Mouse (Mus musculus): ENCODE measurements around the gene Pex10. TPM values are rescaled to one million over a fixed set of nuclear protein-coding genes. Genes with fewer than 3 reads are reported as not detected.
"Not testable (repeated sequence)": the region's sequence is repeated elsewhere in the genome, so short reads cannot be mapped to it uniquely, and the experiment has no call there.

Pex10 gene
- polyA plus RNA-seq, 1 experiment from 2014 or later, result 17.3 TPM

GRCm38 (mm10) chr4:155070921-155071320, 4.1 kb downstream of the Pex10 start:
- 83% methylated on average over 5 of the region's 5 CpGs for WGBS
- no peak for ATAC-seq (replicated peaks; ENCODE audit: extremely low read depth, insufficient read depth, low FRiP score)

GRCm38 (mm10) chr4:155074418-155074817, 7.6 kb downstream of the Pex10 start:
- H3K4me1 ChIP-seq (ENCODE audit: control insufficient read depth, insufficient read depth, low read length), result no peaks in the 10 kb centered on the region
- 77% methylated on average over 9 of the region's 9 CpGs for WGBS
- no peaks in the 10 kb centered on the region for H3K9me3 ChIP-seq (replicated peaks; ENCODE audit: control insufficient read depth, low read length)
- H3K36me3 ChIP-seq (ENCODE audit: control insufficient read depth, insufficient read depth), result peaks cover 73% of the 10 kb centered on the region
- H3K27ac ChIP-seq (ENCODE audit: low read length), result no peak overlapping the region
- no peak overlapping the region for H3K9ac ChIP-seq (ENCODE audit: low read length)
- no peaks in the 10 kb centered on the region for H3K27me3 ChIP-seq (ENCODE audit: control insufficient read depth, insufficient read depth, low read length)
- no peak for ATAC-seq (replicated peaks; ENCODE audit: extremely low read depth, insufficient read depth, low FRiP score)
- H3K4me2 ChIP-seq (ENCODE audit: low read depth, low read length), result no peak overlapping the region
- H3K4me3 ChIP-seq (ENCODE audit: low read length), result no peak overlapping the region

More at GRCm38 (mm10) chr4:155070921-155071320, 4.1 kb downstream of the Pex10 start:
- H3K4me3 ChIP-seq (ENCODE audit: low read length), result no peak overlapping the region
- H3K27ac ChIP-seq (ENCODE audit: low read length), result no peak overlapping the region
- H3K4me2 ChIP-seq (ENCODE audit: low read depth, low read length), result no peak overlapping the region
- H3K9me3 ChIP-seq (replicated peaks; ENCODE audit: control insufficient read depth, low read length), result no peaks in the 10 kb centered on the region
- H3K9ac ChIP-seq (ENCODE audit: low read length), result no peak overlapping the region
- H3K4me1 ChIP-seq (ENCODE audit: control insufficient read depth, insufficient read depth, low read length), result peaks cover 10% of the 10 kb centered on the region
- H3K27me3 ChIP-seq (ENCODE audit: control insufficient read depth, insufficient read depth, low read length), result no peaks in the 10 kb centered on the region
- H3K36me3 ChIP-seq (ENCODE audit: control insufficient read depth, insufficient read depth), result peaks cover 65% of the 10 kb centered on the region

- Histone ChIP-seq H3K27me3 (ENCODE audit: control insufficient read depth, insufficient read depth, low read length) (no peaks in the 10 kb centered on the region), H3K9me3 (replicated peaks; ENCODE audit: control insufficient read depth, low read length) (no peaks in the 10 kb centered on the region), H3K4me3 (ENCODE audit: low read length) (no peak overlapping the region), H3K27ac (ENCODE audit: low read length) (no peak overlapping the region), H3K4me1 (ENCODE audit: control insufficient read depth, insufficient read depth, low read length) (no peaks in the 10 kb centered on the region), H3K9ac (ENCODE audit: low read length) (no peak overlapping the region), H3K4me2 (ENCODE audit: low read depth, low read length) (no peak overlapping the region), H3K36me3 (ENCODE audit: control insufficient read depth, insufficient read depth) (peaks cover 73% of the 10 kb centered on the region)
- ATAC-seq (replicated peaks; ENCODE audit: extremely low read depth, insufficient read depth, low FRiP score), result no peak
- 87% methylated on average over 9 of the region's 9 CpGs for WGBS
Observed at GRCm38 (mm10) chr4:155075137-155075536, 8.3 kb downstream of the Pex10 start.

GRCm38 (mm10) chr4:155075813-155076212, 9.0 kb downstream of the Pex10 start:
- 89% methylated on average over 2 of the region's 2 CpGs for WGBS
- Histone ChIP-seq H3K27ac (ENCODE audit: low read length) (no peak overlapping the region), H3K36me3 (ENCODE audit: control insufficient read depth, insufficient read depth) (peaks cover 75% of the 10 kb centered on the region), H3K9ac (ENCODE audit: low read length) (no peak overlapping the region), H3K4me1 (ENCODE audit: control insufficient read depth, insufficient read depth, low read length) (no peaks in the 10 kb centered on the region), H3K4me3 (ENCODE audit: low read length) (no peak overlapping the region), H3K4me2 (ENCODE audit: low read depth, low read length) (no peak overlapping the region), H3K27me3 (ENCODE audit: control insufficient read depth, insufficient read depth, low read length) (no peaks in the 10 kb centered on the region), H3K9me3 (replicated peaks; ENCODE audit: control insufficient read depth, low read length) (no peaks in the 10 kb centered on the region)
- ATAC-seq (replicated peaks; ENCODE audit: extremely low read depth, insufficient read depth, low FRiP score), result no peak

GRCm38 (mm10) chr4:155076677-155077076, 9.9 kb downstream of the Pex10 start:
- ATAC-seq (replicated peaks; ENCODE audit: extremely low read depth, insufficient read depth, low FRiP score), result no peak
- WGBS, result 79% methylated on average over 9 of the region's 9 CpGs
- Histone ChIP-seq H3K4me1 (ENCODE audit: control insufficient read depth, insufficient read depth, low read length) (no peaks in the 10 kb centered on the region), H3K9me3 (replicated peaks; ENCODE audit: control insufficient read depth, low read length) (no peaks in the 10 kb centered on the region), H3K27ac (ENCODE audit: low read length) (no peak overlapping the region), H3K9ac (ENCODE audit: low read length) (no peak overlapping the region), H3K4me3 (ENCODE audit: low read length) (no peak overlapping the region), H3K27me3 (ENCODE audit: control insufficient read depth, insufficient read depth, low read length) (no peaks in the 10 kb centered on the region), H3K4me2 (ENCODE audit: low read depth, low read length) (no peak overlapping the region), H3K36me3 (ENCODE audit: control insufficient read depth, insufficient read depth) (peaks cover 74% of the 10 kb centered on the region)

- not testable (repeated sequence) for ATAC-seq (replicated peaks; ENCODE audit: extremely low read depth, insufficient read depth, low FRiP score); H3K4me1 ChIP-seq (ENCODE audit: control insufficient read depth, insufficient read depth, low read length); H3K4me2 ChIP-seq (ENCODE audit: low read depth, low read length); H3K27me3 ChIP-seq (ENCODE audit: control insufficient read depth, insufficient read depth, low read length); H3K27ac ChIP-seq (ENCODE audit: low read length); H3K9me3 ChIP-seq (replicated peaks; ENCODE audit: control insufficient read depth, low read length); H3K4me3 ChIP-seq (ENCODE audit: low read length); H3K9ac ChIP-seq (ENCODE audit: low read length)
- H3K36me3 ChIP-seq (ENCODE audit: control insufficient read depth, insufficient read depth), result peaks cover 60% of the 10 kb centered on the region
- WGBS, result 85% methylated on average over 10 of the region's 10 CpGs
Observed at GRCm38 (mm10) chr4:155078808-155079207, 12.0 kb downstream of the Pex10 start.

- no peak for ATAC-seq (replicated peaks; ENCODE audit: extremely low read depth, insufficient read depth, low FRiP score)
- Histone ChIP-seq H3K27me3 (ENCODE audit: control insufficient read depth, insufficient read depth, low read length) (no peaks in the 10 kb centered on the region), H3K36me3 (ENCODE audit: control insufficient read depth, insufficient read depth) (peaks cover 52% of the 10 kb centered on the region), H3K9me3 (replicated peaks; ENCODE audit: control insufficient read depth, low read length) (no peaks in the 10 kb centered on the region), H3K9ac (ENCODE audit: low read length) (no peak overlapping the region), H3K4me3 (ENCODE audit: low read length) (no peak overlapping the region), H3K4me2 (ENCODE audit: low read depth, low read length) (no peak overlapping the region), H3K27ac (ENCODE audit: low read length) (no peak overlapping the region), H3K4me1 (ENCODE audit: control insufficient read depth, insufficient read depth, low read length) (peaks cover 12% of the 10 kb centered on the region)
- 87% methylated on average over 6 of the region's 6 CpGs for WGBS
Observed at GRCm38 (mm10) chr4:155079666-155080065, 12.8 kb downstream of the Pex10 start.

- H3K9me3 ChIP-seq (replicated peaks; ENCODE audit: control insufficient read depth, low read length), result no peaks in the 10 kb centered on the region
- no peak overlapping the region for H3K27ac ChIP-seq (ENCODE audit: low read length)
- no peak overlapping the region for H3K9ac ChIP-seq (ENCODE audit: low read length)
- H3K27me3 ChIP-seq (ENCODE audit: control insufficient read depth, insufficient read depth, low read length), result no peaks in the 10 kb centered on the region
- H3K4me3 ChIP-seq (ENCODE audit: low read length), result no peak overlapping the region
- H3K36me3 ChIP-seq (ENCODE audit: control insufficient read depth, insufficient read depth), result peaks cover 24% of the 10 kb centered on the region
- no peak overlapping the region for H3K4me2 ChIP-seq (ENCODE audit: low read depth, low read length)
- 87% methylated on average over 4 of the region's 4 CpGs for WGBS
- H3K4me1 ChIP-seq (ENCODE audit: control insufficient read depth, insufficient read depth, low read length), result peaks cover 24% of the 10 kb centered on the region
- no peak for ATAC-seq (replicated peaks; ENCODE audit: extremely low read depth, insufficient read depth, low FRiP score)
Observed at GRCm38 (mm10) chr4:155083553-155083952, 16.7 kb downstream of the Pex10 start.

- H3K9ac ChIP-seq (ENCODE audit: low read length), result peak overlapping the region; percentile 38; the same call in 1 of the 2 replicates
- peaks cover 20% of the 10 kb centered on the region for H3K36me3 ChIP-seq (ENCODE audit: control insufficient read depth, insufficient read depth)
- H3K4me3 ChIP-seq (ENCODE audit: low read length), result no peak overlapping the region
- H3K9me3 ChIP-seq (replicated peaks; ENCODE audit: control insufficient read depth, low read length), result no peaks in the 10 kb centered on the region
- H3K4me1 ChIP-seq (ENCODE audit: control insufficient read depth, insufficient read depth, low read length), result peaks cover 24% of the 10 kb centered on the region
- ATAC-seq (replicated peaks; ENCODE audit: extremely low read depth, insufficient read depth, low FRiP score), result no peak
- H3K27me3 ChIP-seq (ENCODE audit: control insufficient read depth, insufficient read depth, low read length), result no peaks in the 10 kb centered on the region
- H3K27ac ChIP-seq (ENCODE audit: low read length), result no peak overlapping the region
- H3K4me2 ChIP-seq (ENCODE audit: low read depth, low read length), result peak overlapping the region; percentile 65; the same call in 1 of the 2 replicates
- 84% methylated on average over 7 of the region's 7 CpGs for whole genome bisulfite sequencing
Observed at GRCm38 (mm10) chr4:155084351-155084750, 17.5 kb downstream of the Pex10 start.

All from heart, embryonic 16.5 days (tissue).